Mouse (Mus musculus) forebrain, embryonic 11.5 days (tissue): ENCODE data around the gene Dcst2. TPM values are rescaled to one million over a fixed set of nuclear protein-coding genes. Genes with fewer than 3 reads are reported as not detected.

ENCODE experiments used
- ATAC-seq: fragments of 200-750 bp; cut with Nextera tagmentation; replicated peaks from 2 replicates; pipeline ENCODE4 v1.8.0; 2017; ENCODE audit warnings: moderate TSS enrichment; ENCODE audit not compliant: low FRiP score
- DNase-seq: peaks from one replicate; pipeline ENCODE4 v3.0.0-alpha.2; 2017; ENCODE audit warnings: low spot score
- H3K27ac ChIP-seq: fragments of 300-500 bp; sonication (generic); 2 replicates; pipeline ENCODE4 v1.5.1; 2014; ENCODE audit warnings: low read depth, low read length
- H3K27me3 ChIP-seq: fragments of 300-500 bp; sonication (generic); 2 replicates; pipeline ENCODE4 v1.6.1; 2014; ENCODE audit warnings: mild to moderate bottlenecking, low read length, mixed read lengths; ENCODE audit not compliant: control insufficient read depth, insufficient read depth
- H3K36me3 ChIP-seq: fragments of 300-500 bp; sonication (generic); 2 replicates; pipeline ENCODE4 v1.6.1; 2014; ENCODE audit warnings: mild to moderate bottlenecking, low read length, moderate library complexity, mixed read lengths; ENCODE audit not compliant: control insufficient read depth, insufficient read depth
- H3K4me1 ChIP-seq: fragments of 300-500 bp; sonication (generic); replicated peaks from 2 replicates; pipeline ENCODE4 v1.6.1; 2014; ENCODE audit warnings: low read length, mixed read lengths; ENCODE audit not compliant: control insufficient read depth, insufficient read depth
- H3K4me2 ChIP-seq: fragments of 300-500 bp; sonication (generic); 2 replicates; pipeline ENCODE4 v1.6.1; 2014; ENCODE audit warnings: low read depth, mild to moderate bottlenecking, low read length, moderate library complexity, mixed read lengths; ENCODE audit not compliant: severe bottlenecking
- H3K4me3 ChIP-seq: fragments of 300-500 bp; sonication (generic); 2 replicates; pipeline ENCODE4 v1.5.1; 2014; ENCODE audit warnings: low read depth, low read length
- H3K9ac ChIP-seq: fragments of 300-500 bp; sonication (generic); 2 replicates; pipeline ENCODE4 v1.6.1; 2014; ENCODE audit warnings: low read length
- H3K9me3 ChIP-seq: fragments of 300-500 bp; sonication (generic); 2 replicates; pipeline ENCODE4 v1.6.1; 2016; ENCODE audit warnings: low read length, mixed read lengths; ENCODE audit not compliant: control insufficient read depth
- WGBS: fragments of 180-500 bp; shearing (Covaris S2); extraction: QIAGEN DNeasy Blood & Tissue Kit; methylation state at CpG from one replicate; pipeline ENCODE4 v1.1.7; 2014; 5-methylcytosine and 5-hydroxymethylcytosine counted together
- polyA plus RNA-seq: library from polyadenylated mRNA; unstranded; fragments of >200 nt; fragmentation: Nextera tagmentation; extraction: Ambion mirVana; gene quantifications from 2 replicates; pipeline ENCODE4 v1.2.1, GENCODE M21; 2014

Gene Dcst2
- polyA plus RNA-seq, 1 experiment from 2014 or later = 0.13 TPM

GRCm38 (mm10) chr3:89348911-89349868, 12.6 kb upstream of the Dcst2 start:
- under 1% methylated on average over 38 of the region's 38 CpGs for WGBS
- ATAC-seq = peak; percentile 47; the same call in 1 of the 2 replicates
- peak overlapping the region; percentile 73 for H3K4me2 ChIP-seq
- 0 out of 2 replicates have a peak, but pooled peaks cover 4% of the 10 kb centered on the region for H3K27me3 ChIP-seq
- H3K36me3 ChIP-seq = no peaks in the 10 kb centered on the region
- H3K4me1 ChIP-seq = peaks cover 8% of the 10 kb centered on the region
- H3K9me3 ChIP-seq = no peaks in the 10 kb centered on the region
- peak overlapping the region; percentile 49 for H3K4me3 ChIP-seq
- peak; percentile 68 for DNase-seq
- H3K27ac ChIP-seq = no peak overlapping the region
- H3K9ac ChIP-seq = peak overlapping the region; percentile 67

GRCm38 (mm10) chr3:89349869-89350501, 11.8 kb upstream of the Dcst2 start, which contains the start of gene Adam15:
Adam15 (minus strand) TSS chr3:89349996.
- ATAC-seq (peak; percentile 93), DNase-seq (peak; percentile 94)
- Histone ChIP-seq H3K4me2 (peak within 1 kb of the TSS; percentile 73), H3K4me1 (peaks cover 8% of the 10 kb centered on the region), H3K36me3 (no peaks in the 10 kb centered on the region), H3K27me3 (0 out of 2 replicates have a peak, but pooled peaks cover 4% of the 10 kb centered on the region), H3K9ac (peak within 1 kb of the TSS; percentile 67), H3K4me3 (peak within 1 kb of the TSS; percentile 49), H3K9me3 (no peaks in the 10 kb centered on the region), H3K27ac (no peak within 1 kb of the TSS)
- WGBS = 1% methylated on average over 55 of the region's 59 CpGs

GRCm38 (mm10) chr3:89351271-89351670, 10.5 kb upstream of the Dcst2 start:
- Histone ChIP-seq H3K36me3 (no peaks in the 10 kb centered on the region), H3K4me2 (no peak overlapping the region), H3K4me1 (peaks cover 8% of the 10 kb centered on the region), H3K9ac (no peak overlapping the region), H3K27me3 (0 out of 2 replicates have a peak, but pooled peaks cover 4% of the 10 kb centered on the region), H3K4me3 (no peak overlapping the region), H3K27ac (no peak overlapping the region), H3K9me3 (no peaks in the 10 kb centered on the region)
- ATAC-seq = no peak
- WGBS = 78% methylated on average over 5 of the region's 5 CpGs
- DNase-seq = no peak

- Histone ChIP-seq H3K9ac (no peak overlapping the region), H3K36me3 (no peaks in the 10 kb centered on the region), H3K4me2 (no peak overlapping the region), H3K9me3 (no peaks in the 10 kb centered on the region), H3K4me1 (0 out of 2 replicates have a peak, but pooled peaks cover 3% of the 10 kb centered on the region), H3K27ac (no peak overlapping the region), H3K4me3 (no peak overlapping the region), H3K27me3 (0 out of 2 replicates have a peak, but pooled peaks cover 4% of the 10 kb centered on the region)
- 20% methylated on average over 5 of the region's 5 CpGs for WGBS
- peak; percentile 6; the same call in 1 of the 2 replicates for ATAC-seq
- DNase-seq = peak; percentile 90
Measured at GRCm38 (mm10) chr3:89354816-89355511, 6.8 kb upstream of the Dcst2 start.

GRCm38 (mm10) chr3:89355512-89355902, 6.3 kb upstream of the Dcst2 start:
- 0 out of 2 replicates have a peak, but pooled peaks cover 3% of the 10 kb centered on the region for H3K27me3 ChIP-seq
- no peak for ATAC-seq
- WGBS = 80% methylated on average over 6 of the region's 6 CpGs
- H3K36me3 ChIP-seq = no peaks in the 10 kb centered on the region
- H3K4me1 ChIP-seq = no peaks in the 10 kb centered on the region
- H3K4me3 ChIP-seq = no peak overlapping the region
- H3K9ac ChIP-seq = no peak overlapping the region
- no peak overlapping the region for H3K4me2 ChIP-seq
- DNase-seq = no peak
- H3K9me3 ChIP-seq = no peaks in the 10 kb centered on the region
- no peak overlapping the region for H3K27ac ChIP-seq

- H3K4me2 ChIP-seq = no peak overlapping the region
- no peak overlapping the region for H3K4me3 ChIP-seq
- ATAC-seq (no peak), DNase-seq (no peak)
- no peak overlapping the region for H3K27ac ChIP-seq
- H3K9me3 ChIP-seq = no peaks in the 10 kb centered on the region
- WGBS = 72% methylated on average over 9 of the region's 9 CpGs
- no peaks in the 10 kb centered on the region for H3K4me1 ChIP-seq
- no peak overlapping the region for H3K9ac ChIP-seq
- H3K36me3 ChIP-seq = no peaks in the 10 kb centered on the region
- no peaks in the 10 kb centered on the region for H3K27me3 ChIP-seq
Measured at GRCm38 (mm10) chr3:89356029-89356428, 5.7 kb upstream of the Dcst2 start.

- H3K4me2 ChIP-seq = no peak overlapping the region
- DNase-seq (no peak), ATAC-seq (no peak)
- no peak overlapping the region for H3K9ac ChIP-seq
- WGBS = 80% methylated on average over 6 of the region's 6 CpGs
- no peaks in the 10 kb centered on the region for H3K9me3 ChIP-seq
- no peak overlapping the region for H3K4me3 ChIP-seq
- no peaks in the 10 kb centered on the region for H3K27me3 ChIP-seq
- H3K36me3 ChIP-seq = no peaks in the 10 kb centered on the region
- no peak overlapping the region for H3K27ac ChIP-seq
- no peaks in the 10 kb centered on the region for H3K4me1 ChIP-seq
Measured at GRCm38 (mm10) chr3:89359630-89360029, 2.1 kb upstream of the Dcst2 start.

GRCm38 (mm10) chr3:89360237-89360636, 1.5 kb upstream of the Dcst2 start:
- Histone ChIP-seq H3K27me3 (no peaks in the 10 kb centered on the region), H3K4me3 (no peak overlapping the region), H3K27ac (no peak overlapping the region), H3K9me3 (no peaks in the 10 kb centered on the region), H3K4me1 (no peaks in the 10 kb centered on the region), H3K4me2 (no peak overlapping the region), H3K9ac (no peak overlapping the region), H3K36me3 (no peaks in the 10 kb centered on the region)
- ATAC-seq (no peak), DNase-seq (no peak)
- 75% methylated on average over 3 of the region's 3 CpGs for WGBS
